Mouse (Mus musculus) embryonic facial prominence, embryonic 11.5 days (tissue): ENCODE results near the gene Pola1. TPM values are rescaled to one million over a fixed set of nuclear protein-coding genes. Genes with fewer than 3 reads are reported as not detected.
"Not testable (repeated sequence)": the region's sequence is repeated elsewhere in the genome, so short reads cannot be mapped to it uniquely, and the experiment has no call there.

Experiments used
- ATAC-seq: fragments of 200-750 bp; cut with Nextera tagmentation; replicated peaks from 2 replicates; pipeline ENCODE4 v1.8.0; 2017; ENCODE audit warnings: low read depth; ENCODE audit not compliant: insufficient number of reproducible peaks, low FRiP score, low TSS enrichment
- DNase-seq: peaks from one replicate; pipeline ENCODE4 v3.0.0-alpha.2; 2015; ENCODE audit warnings: low spot score
- H3K27ac ChIP-seq: fragments of 300-500 bp; sonication (generic); replicated peaks from 2 replicates; pipeline ENCODE4 v1.5.1; 2014; ENCODE audit warnings: mild to moderate bottlenecking, low read depth, low read length, control low read depth
- H3K27me3 ChIP-seq: fragments of 300-500 bp; sonication (generic); 2 replicates; pipeline ENCODE4 v1.6.1; 2014; ENCODE audit warnings: mild to moderate bottlenecking, low read length, moderate library complexity, mixed read lengths; ENCODE audit not compliant: control insufficient read depth, insufficient read depth
- H3K36me3 ChIP-seq: fragments of 300-500 bp; sonication (generic); replicated peaks from 2 replicates; pipeline ENCODE4 v1.6.1; 2014; ENCODE audit warnings: low read depth, mild to moderate bottlenecking, low read length, moderate library complexity, mixed read lengths; ENCODE audit not compliant: control insufficient read depth, insufficient read depth
- H3K4me1 ChIP-seq: fragments of 300-500 bp; sonication (generic); 2 replicates; pipeline ENCODE4 v1.6.1; 2014; ENCODE audit warnings: low read length, mixed read lengths; ENCODE audit not compliant: control insufficient read depth, insufficient read depth
- H3K4me2 ChIP-seq: fragments of 300-500 bp; sonication (generic); 2 replicates; pipeline ENCODE4 v1.6.1; 2014; ENCODE audit warnings: low read depth, mild to moderate bottlenecking, control low read depth, low read length, moderate library complexity
- H3K4me3 ChIP-seq: fragments of 300-500 bp; sonication (generic); 2 replicates; pipeline ENCODE4 v1.5.1; 2014; ENCODE audit warnings: low read depth, low read length, control low read depth
- H3K9ac ChIP-seq: fragments of 300-500 bp; sonication (generic); replicated peaks from 2 replicates; pipeline ENCODE4 v1.6.1; 2014; ENCODE audit warnings: mild to moderate bottlenecking, control low read depth, low read length
- H3K9me3 ChIP-seq: fragments of 300-500 bp; sonication (generic); replicated peaks from 2 replicates; pipeline ENCODE4 v1.6.1; 2016; ENCODE audit warnings: mild to moderate bottlenecking, low read length, inconsistent platforms, mixed read lengths; ENCODE audit not compliant: control insufficient read depth
- WGBS: fragments of 180-500 bp; shearing (Covaris S2); extraction: QIAGEN DNeasy Blood & Tissue Kit; methylation state at CpG from one replicate; pipeline ENCODE4 v1.1.7; 2014; 5-methylcytosine and 5-hydroxymethylcytosine counted together
- polyA plus RNA-seq: library from polyadenylated mRNA; unstranded; fragments of >200 nt; fragmentation: Nextera tagmentation; extraction: Ambion mirVana; gene quantifications from 2 replicates; pipeline ENCODE4 v1.2.1, GENCODE M21; 2014

Pola1 gene
- polyA plus RNA-seq, 1 experiment from 2014 or later: 22.6 TPM

DNA sequence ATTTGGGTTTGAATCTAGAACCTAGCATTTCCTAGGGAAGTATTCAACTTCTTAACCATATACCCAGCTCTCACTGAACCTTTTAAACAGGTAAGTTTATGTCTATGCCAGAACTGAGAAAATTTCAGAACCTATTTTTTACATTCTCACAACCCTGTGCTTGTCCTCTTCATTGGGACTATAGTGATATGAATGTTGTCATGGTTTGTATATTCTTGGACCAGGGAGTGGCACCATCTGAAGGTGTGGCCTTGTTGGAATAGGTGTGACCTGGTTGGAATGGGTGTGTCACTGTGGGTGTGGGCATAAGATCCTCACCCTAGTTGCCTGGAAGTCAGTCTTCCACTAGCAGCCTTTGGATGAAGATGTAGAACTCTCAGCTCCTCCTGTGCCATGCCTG lies 231.1 kb downstream of the Pola1 start:
- DNase-seq, H3K27ac ChIP-seq, H3K9ac ChIP-seq, ATAC-seq, H3K4me1 ChIP-seq, H3K27me3 ChIP-seq, H3K36me3 ChIP-seq, H3K4me2 ChIP-seq, H3K4me3 ChIP-seq, H3K9me3 ChIP-seq: not testable (repeated sequence)

DNA sequence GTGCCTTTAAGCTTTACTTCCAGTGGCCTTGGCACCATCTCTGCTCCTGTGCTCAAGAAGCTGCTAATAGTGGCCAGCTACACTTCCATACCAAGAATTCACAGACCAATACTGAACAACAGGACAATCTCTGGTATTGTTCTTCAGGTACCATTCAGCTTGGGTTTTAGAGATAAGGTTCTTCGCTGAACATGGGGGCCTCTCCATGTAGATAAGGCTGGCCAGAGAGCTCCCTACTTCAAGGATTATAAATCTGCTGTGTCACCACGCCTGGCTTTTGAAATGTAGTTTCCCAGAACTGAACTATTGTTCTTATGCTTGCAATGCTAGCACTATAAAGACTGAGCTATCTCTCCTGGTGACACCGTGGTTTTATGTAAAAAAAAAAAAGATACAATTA lies 234.9 kb downstream of the Pola1 start:
- Histone ChIP-seq H3K9ac (no peak overlapping the region), H3K9me3 (no peaks in the 10 kb centered on the region), H3K4me1 (no peaks in the 10 kb centered on the region), H3K27ac (no peak overlapping the region), H3K4me2 (no peak overlapping the region), H3K36me3 (no peaks in the 10 kb centered on the region), H3K4me3 (no peak overlapping the region), H3K27me3 (no peaks in the 10 kb centered on the region)
- ATAC-seq (no peak), DNase-seq (no peak)
- 82% methylated on average over 3 of the region's 3 CpGs for WGBS

DNA sequence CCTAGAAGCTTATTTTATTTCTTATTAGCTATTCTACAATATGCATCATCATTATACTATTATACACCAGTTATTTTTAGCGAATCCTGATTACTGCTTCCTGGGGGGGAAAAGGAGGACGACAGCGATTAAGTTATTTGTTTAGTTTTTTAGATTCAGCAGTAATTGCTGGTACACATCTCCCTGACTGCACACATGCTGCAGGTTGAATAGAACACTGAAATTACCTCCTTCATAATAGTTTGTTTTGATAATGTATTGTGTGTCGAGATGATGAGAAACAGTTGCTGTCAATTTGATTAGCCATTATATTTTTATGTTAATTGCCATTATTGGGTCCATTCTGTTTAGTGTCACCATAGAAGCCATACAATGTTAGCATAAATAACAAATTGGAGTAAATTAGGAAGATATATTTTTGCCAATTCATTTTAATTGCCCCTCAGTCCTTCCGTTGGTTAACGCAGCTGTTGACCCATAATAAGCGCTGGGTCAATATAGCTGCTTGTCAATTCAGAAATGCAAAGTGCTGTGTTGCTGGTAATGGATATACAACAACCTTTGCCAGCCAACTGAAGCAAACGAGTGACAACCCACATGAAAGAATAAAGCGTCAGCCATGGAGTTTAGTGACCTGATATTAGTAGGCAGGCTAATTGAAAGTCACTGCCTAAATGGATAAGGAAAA lies 254.5 kb downstream of the Pola1 start:
- no peak for ATAC-seq
- Histone ChIP-seq H3K27ac (no peak overlapping the region), H3K9me3 (no peaks in the 10 kb centered on the region), H3K9ac (no peak overlapping the region), H3K4me1 (no peaks in the 10 kb centered on the region), H3K36me3 (no peaks in the 10 kb centered on the region), H3K4me3 (no peak overlapping the region), H3K27me3 (no peaks in the 10 kb centered on the region), H3K4me2 (no peak overlapping the region)
- no peak for DNase-seq
- 72% methylated on average over 9 of the region's 9 CpGs for whole genome bisulfite sequencing

DNA sequence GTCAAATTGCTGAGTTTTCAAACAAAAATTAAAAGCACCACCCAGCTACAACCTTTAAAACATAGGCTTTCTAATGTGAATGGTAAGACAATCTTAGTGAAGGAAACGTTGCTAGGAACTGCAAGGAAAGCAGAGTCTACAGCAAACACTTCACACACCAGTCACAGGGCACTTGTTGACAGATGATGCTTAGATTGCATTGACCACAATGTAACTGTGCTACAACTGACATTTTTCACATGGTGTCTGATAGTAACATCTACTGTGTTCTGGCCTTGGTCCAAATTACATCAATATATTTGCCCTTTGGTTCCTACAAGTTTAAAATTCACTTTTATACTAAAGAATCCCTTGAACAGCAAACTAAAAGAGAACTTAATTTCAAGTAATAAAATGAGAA lies 258.5 kb downstream of the Pola1 start:
- no peak overlapping the region for H3K27ac ChIP-seq
- H3K36me3 ChIP-seq: no peaks in the 10 kb centered on the region
- ATAC-seq (no peak), DNase-seq (no peak)
- no peak overlapping the region for H3K4me3 ChIP-seq
- H3K4me2 ChIP-seq: no peak overlapping the region
- no peak overlapping the region for H3K9ac ChIP-seq
- H3K9me3 ChIP-seq: no peaks in the 10 kb centered on the region
- 73% methylated on average over 1 of the region's 1 CpGs for WGBS
- H3K4me1 ChIP-seq: no peaks in the 10 kb centered on the region
- H3K27me3 ChIP-seq: no peaks in the 10 kb centered on the region

DNA sequence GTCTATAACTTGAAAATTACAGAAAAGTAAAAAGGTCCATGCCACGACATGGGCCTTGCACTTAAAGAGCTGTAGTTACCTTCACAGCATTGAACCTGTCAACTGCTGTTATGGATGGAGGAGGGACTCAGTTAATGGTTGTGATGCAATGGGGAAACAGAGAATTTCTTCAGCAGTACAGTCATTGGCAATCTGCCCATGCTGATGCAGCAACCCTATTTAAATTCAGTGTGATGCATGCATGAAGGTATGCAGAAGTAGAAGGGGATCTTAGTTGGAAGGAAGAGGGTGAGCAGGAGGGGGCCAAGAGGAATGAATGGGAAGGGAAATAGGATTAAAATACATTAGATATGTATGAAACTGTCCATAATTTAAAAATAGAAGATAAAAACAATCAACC lies 262.2 kb downstream of the Pola1 start:
- 89% methylated on average over 1 of the region's 1 CpGs for WGBS
- no peak for ATAC-seq

DNA sequence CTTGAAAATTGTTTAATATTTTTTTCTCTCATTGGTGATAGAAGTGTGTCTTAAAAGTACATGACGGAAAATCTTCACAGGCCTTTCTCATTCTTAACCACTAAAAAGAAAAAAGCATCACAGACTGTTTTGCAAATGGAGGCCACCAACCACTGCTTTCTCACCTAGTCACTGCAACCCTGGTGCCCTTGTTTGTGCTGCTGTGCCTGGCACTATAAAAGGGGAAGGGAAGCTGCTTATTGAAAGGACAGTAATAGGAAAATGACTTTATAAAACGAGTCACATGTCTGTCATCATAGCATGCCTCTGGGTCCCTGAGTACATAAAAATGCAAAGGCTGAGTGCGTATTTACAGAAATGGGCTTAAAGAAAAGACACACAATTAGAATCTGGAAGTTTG lies 263.7 kb downstream of the Pola1 start:
- no peak for DNase-seq
- no peaks in the 10 kb centered on the region for H3K9me3 ChIP-seq

More for the DNA sequence above, 262.2 kb downstream of the Pola1 start:
- H3K4me3 ChIP-seq: no peak overlapping the region
- no peaks in the 10 kb centered on the region for H3K4me1 ChIP-seq
- no peak overlapping the region for H3K27ac ChIP-seq
- H3K36me3 ChIP-seq: no peaks in the 10 kb centered on the region
- H3K9me3 ChIP-seq: no peaks in the 10 kb centered on the region
- no peak for DNase-seq
- no peak overlapping the region for H3K4me2 ChIP-seq
- H3K9ac ChIP-seq: no peak overlapping the region
- no peaks in the 10 kb centered on the region for H3K27me3 ChIP-seq

DNA sequence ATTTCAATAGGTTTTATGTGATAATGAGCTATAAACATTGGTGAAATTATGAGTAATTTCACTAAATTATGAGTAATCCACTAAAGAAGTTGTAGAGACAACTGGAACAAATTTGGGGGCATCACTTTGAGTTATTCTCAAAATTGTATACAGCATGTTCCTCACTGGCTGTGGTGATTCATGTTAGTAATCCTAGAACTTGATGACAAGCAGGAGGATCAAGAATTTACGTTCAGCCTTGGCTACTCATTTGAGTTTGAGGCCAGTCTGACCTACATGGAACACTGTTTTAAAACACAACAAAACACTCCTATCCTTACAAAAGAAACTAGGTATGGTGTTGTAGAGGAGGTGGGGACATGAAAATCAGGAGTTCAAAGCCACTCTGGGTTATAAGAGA lies 310.6 kb downstream of the Pola1 start:
- ATAC-seq: no peak
- H3K4me2 ChIP-seq: no peak overlapping the region
- H3K27ac ChIP-seq: no peak overlapping the region
- H3K36me3 ChIP-seq: no peaks in the 10 kb centered on the region
- H3K9ac ChIP-seq: no peak overlapping the region
- WGBS: 46% methylated on average over 1 of the region's 1 CpGs
- H3K9me3 ChIP-seq: no peaks in the 10 kb centered on the region
- DNase-seq: no peak
- no peaks in the 10 kb centered on the region for H3K27me3 ChIP-seq
- no peak overlapping the region for H3K4me3 ChIP-seq
- no peaks in the 10 kb centered on the region for H3K4me1 ChIP-seq

More for the DNA sequence above, 263.7 kb downstream of the Pola1 start:
- no peaks in the 10 kb centered on the region for H3K27me3 ChIP-seq
- no peak overlapping the region for H3K4me2 ChIP-seq
- H3K4me1 ChIP-seq: no peaks in the 10 kb centered on the region
- no peak overlapping the region for H3K4me3 ChIP-seq
- no peak overlapping the region for H3K9ac ChIP-seq
- no peak overlapping the region for H3K27ac ChIP-seq
- WGBS: 81% methylated on average over 3 of the region's 3 CpGs
- no peaks in the 10 kb centered on the region for H3K36me3 ChIP-seq
- ATAC-seq: no peak

DNA sequence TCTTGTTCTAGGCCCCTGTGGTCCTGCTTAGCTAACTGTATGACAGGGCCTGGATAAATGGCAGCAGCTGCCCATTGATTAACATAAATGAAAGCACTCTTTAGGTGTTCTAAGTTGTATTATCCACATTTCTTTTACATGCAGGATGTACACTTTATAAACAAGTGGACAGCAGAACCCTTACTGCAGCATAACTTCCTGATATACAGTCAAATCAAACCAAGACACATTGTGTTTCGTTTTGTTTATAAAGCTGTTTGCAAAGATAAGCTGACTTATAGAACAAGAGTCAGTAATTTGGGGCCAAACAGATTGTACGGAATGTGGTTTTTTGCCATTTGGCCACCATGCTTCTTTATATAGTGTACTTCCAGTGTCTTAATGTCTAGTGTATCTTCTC lies 312.0 kb downstream of the Pola1 start:
- H3K4me3 ChIP-seq: no peak overlapping the region
- H3K4me2 ChIP-seq: no peak overlapping the region
- H3K4me1 ChIP-seq: no peaks in the 10 kb centered on the region
- H3K9ac ChIP-seq: no peak overlapping the region
- DNase-seq (no peak), ATAC-seq (no peak)
- H3K9me3 ChIP-seq: no peaks in the 10 kb centered on the region
- H3K27me3 ChIP-seq: no peaks in the 10 kb centered on the region
- 83% methylated on average over 2 of the region's 2 CpGs for WGBS
- H3K36me3 ChIP-seq: no peaks in the 10 kb centered on the region
- H3K27ac ChIP-seq: no peak overlapping the region
